Mouse (Mus musculus) heart, postnatal 10 days (tissue): ENCODE results near the gene Smo. TPM values are rescaled to one million over a fixed set of nuclear protein-coding genes. Genes with fewer than 3 reads are reported as not detected.

Source experiments
- total RNA-seq, 2 experiments: library from RNA; stranded (reverse); gene quantifications; 2 replicates each; pipeline ENCODE4 v1.2.3; 2021

Smo gene
- total RNA-seq, 2 experiments from 2014 or later = 24.2 to 27.3 TPM

Other genes starting within 250 kb of the Smo start
- gene Kcp, start 227.6 kb upstream of the Smo start, total RNA-seq = 10 to 100 TPM; 18.9 to 19.9 TPM
- 1 to 10 TPM; 3.4 to 4.7 TPM for gene Irf5, start 208.9 kb upstream of the Smo start, total RNA-seq
- 10 to 100 TPM; 42.5 to 48.5 TPM for gene Tnpo3, start 125.6 kb upstream of the Smo start, total RNA-seq
- 1 to 10 TPM in 1 of 2 experiments, under 1 TPM in 1; 0.82 to 1.1 TPM for gene Tspan33, start 41.3 kb upstream of the Smo start, total RNA-seq
- gene Ahcyl2, start 32.5 kb downstream of the Smo start, total RNA-seq = 10 to 100 TPM; 14.9 to 18.0 TPM
- gene Strip2, start 181.5 kb downstream of the Smo start, total RNA-seq = 10 to 100 TPM; 79.2 to 89.9 TPM